Mouse (Mus musculus) cerebellum, adult 18-20 months (tissue): ENCODE data around the gene Irf3.

Experiments used
- DNase-seq, 2 experiments: peaks; one replicate each; pipeline ENCODE4 v3.0.0; 2021

The Irf3 gene

DNA sequence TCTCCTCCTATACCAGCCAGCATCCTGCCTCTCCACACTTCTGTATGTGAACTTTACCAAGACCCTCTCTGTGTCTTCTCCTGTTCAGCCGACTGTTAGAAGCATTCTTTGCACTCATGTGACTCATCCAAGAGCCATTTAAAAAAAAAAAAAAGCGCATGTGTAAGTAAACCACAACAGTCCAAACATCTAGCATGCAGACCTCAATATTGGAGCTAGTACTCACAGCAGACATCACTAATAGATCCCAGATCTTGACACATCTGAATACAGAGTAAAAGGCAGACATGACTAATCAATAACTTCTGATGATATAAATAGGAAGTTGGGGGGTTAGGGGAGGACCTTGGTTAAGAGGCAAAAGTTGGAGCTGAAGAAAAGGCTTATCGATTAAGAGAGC is 38.2 kb downstream of the Irf3 start:
- DNase-seq = no peak

DNA sequence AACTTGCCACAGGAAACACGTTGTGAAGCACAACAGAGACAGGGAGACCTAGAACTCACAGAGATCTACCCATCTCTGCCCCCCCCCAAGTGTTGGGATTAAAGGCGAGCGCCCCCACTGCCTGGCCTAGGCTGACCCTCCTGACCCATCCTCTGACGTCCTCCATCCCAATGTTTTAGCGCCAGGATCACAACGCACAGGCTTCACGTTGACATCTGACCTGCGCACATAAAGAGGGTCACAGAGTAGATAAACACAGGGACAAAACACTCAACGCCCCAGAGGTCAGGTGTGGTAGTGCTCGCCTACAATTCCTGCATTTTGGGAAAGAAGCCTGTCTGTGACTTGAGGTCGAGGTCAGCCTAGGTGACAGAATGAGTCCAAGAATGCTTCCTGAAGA is 39.3 kb downstream of the Irf3 start:
- no peak for DNase-seq

DNA sequence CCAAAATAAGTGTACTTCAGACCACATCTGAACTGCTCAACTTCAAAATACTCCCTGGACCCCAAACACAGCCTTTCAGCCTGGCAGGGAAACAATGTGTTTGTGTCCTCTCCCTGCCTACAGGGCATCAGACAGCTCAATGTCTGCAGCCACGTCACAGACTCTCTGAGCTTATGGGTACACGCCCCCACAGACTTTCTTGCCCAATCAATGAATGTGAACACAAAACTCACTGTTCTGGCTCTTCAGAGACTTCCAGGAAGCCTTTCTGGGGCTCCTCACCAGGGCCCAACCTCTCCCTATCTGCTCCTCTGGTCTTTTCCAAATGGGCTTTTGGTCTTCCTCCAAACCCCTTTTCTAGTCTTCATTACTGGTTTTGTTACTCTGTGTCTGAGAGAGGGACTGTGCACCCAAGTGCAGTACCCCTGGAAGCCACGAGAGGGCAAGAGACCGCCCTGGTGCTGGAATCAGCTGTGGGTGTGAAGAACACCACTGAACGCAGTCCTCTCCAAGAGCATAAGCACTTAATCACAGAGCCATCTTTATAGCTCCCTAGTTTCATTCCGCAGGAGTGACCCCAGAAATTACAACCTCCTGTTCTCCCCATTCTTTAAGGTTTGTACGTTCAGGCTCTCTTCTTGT is 40.4 kb downstream of the Irf3 start:
- peak; percentile 52 for DNase-seq

DNA sequence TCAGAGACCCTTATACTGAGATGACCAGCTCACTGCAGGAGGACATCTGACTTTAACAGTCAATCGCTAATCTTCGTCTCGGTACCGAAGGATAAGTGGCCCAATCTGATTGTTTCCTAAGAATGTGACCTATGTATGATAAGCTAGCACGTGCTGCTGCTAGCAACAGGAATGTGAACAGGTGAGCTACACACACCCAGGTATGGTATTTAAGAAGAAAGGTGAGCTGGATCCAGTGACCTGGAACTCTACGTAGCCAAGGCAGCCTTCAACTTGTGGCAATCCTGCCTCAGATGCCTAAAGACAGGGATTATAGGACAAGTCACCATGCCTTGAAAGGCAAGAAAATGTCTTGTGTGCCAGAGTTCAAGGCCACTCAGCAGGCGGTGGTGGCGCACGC is 41.0 kb downstream of the Irf3 start:
- no peak for DNase-seq

DNA sequence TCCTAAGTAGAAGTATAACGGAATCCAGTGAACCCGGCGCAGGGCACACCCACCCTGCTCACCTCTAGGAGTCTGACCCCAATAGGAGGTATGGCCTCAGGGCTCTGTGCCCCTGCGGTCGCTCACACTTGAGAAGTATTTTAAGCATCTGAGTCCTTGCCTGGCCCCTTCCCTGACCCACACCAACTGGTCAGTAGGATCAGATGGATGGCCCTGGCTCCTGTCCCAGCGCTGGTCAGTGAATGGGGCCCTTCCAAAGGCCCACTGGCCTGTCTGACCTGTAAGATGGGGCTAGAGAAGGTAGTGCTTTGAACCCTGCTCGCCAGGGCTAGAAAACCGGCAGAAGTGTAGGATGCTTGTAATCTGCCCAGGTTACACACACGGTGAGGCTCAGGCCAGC is 43.4 kb downstream of the Irf3 start:
- no peak for DNase-seq

DNA sequence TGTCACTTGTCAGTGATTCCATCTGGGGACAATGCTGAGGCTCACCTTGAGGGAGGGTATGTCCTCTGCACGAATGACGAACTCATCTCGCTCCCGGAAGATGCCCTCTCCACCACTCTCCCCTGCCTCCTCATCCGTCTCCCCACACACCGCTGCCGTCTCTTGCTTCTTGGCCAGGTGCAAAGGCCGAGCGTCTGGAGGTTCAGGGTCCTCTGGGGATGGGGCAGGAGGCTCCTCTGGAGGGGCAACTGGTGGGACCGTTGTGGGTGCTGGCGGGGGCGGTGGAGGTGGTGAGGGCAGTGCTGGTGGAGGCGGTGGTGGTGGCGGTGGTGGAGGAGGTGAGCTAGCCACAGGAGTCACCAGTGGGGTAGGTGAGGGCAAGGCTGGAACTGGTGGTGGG is 45.9 kb downstream of the Irf3 start:
- DNase-seq = no peak

DNA sequence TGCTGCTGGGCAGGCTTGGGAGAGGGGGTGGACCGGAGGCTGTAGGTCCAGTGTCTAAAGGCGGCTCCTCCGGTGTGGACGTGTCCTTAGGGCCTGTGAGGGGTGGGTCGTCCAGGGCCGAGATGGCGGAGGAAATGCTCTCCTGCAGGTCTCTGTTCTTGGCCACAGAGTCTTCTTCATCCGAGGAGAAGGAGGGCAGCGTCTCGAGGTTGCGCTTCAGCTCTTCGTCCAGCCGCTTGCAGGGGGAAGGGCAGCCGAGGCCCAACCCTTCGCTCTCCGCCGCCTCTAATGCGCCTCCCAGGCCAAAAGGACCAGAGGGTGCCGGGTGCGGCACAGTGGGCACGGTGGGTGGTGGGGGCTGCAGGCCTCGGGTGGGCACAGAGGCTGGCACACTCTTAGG is 48.3 kb downstream of the Irf3 start:
- DNase-seq = no peak

DNA sequence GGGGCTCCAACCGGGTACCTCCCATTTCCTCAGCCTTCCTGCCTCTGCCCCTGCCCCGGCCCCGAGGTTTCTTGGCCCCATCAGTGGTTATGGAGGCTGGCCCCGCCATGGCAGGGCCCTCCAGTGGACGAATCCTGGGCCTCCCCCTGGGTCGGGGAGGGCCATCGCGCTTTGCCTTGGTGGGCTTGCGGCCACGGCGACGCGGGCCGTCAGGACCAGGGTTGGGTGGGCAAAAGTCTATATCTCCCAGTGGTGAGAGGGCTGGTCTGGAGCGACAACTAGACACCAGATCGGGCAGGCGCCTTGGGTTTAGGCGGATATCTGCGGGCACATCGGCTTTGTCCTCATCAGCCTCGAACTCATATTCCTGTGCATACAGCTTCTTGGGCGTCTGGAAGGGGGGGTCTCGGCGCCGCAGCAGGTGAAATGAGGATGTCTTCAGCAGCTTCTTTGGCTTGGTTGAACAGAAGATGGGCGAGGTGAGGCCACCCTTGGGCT is 49.5 kb downstream of the Irf3 start:
- no peak for DNase-seq

DNA sequence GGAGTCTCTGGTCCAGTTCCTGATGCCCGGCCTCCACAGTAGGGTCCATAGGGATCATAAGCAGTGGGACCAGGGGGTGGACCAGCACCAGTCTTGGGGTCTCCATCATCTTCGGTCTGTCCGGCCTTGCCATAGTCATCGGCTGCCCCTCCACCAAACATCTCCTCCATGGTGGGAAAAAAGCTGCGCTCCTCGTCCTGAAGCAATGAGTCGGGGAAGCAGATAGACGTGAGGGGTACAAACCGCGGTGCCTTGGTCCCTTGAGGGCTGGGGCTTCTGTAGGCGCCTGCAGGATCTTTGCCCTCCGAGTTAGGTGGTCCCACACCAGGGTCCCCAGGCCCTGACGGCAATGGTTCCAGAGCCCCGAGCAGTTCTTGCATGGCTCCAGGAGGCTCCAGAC is 50.0 kb downstream of the Irf3 start:
- DNase-seq = no peak

DNA sequence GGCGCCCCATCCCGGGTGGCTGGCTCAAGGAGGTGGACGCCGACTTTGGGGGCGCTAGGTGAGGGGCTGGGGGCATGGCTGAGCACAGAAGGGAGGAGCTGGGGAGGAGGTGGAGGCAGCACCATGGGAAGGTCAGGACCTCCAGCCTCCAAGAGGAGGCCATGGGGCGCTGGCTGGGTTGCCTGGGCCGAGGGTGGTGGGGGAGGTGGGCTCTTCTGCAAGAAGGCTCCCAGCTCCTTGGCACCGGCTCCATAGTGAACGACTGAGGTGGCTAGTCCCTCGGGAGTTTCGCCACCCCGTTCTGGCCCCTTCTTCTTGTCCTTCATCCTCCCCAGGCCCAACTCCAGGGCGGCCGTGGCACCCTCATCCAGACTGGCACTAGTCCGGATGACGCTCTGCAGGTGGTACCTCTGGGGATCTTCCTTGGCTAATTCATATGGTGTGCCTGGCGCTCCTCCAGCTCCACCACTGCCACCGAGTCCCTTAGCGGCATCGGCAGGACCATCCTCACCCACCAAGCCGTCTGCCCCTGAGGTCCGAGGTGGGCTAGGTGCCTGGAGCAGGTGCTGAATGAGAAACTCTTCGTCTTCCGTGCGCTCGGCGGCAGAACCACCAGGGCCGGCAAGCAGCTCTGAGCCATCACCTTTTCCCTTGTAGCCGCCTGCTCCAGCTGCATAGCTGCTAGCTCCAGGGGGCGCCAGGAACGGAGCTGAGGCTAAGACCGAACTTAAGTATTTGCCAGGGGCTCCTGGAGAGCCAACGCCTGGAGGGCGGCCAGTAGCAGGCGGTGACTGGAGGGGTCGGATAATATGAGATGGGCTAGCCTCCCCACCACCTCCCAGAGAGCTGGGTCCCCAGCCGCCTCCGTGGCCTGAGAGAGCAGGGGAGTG is 50.8 kb downstream of the Irf3 start:
- peak in 1 of 2 experiments; percentile 40 for DNase-seq

DNA sequence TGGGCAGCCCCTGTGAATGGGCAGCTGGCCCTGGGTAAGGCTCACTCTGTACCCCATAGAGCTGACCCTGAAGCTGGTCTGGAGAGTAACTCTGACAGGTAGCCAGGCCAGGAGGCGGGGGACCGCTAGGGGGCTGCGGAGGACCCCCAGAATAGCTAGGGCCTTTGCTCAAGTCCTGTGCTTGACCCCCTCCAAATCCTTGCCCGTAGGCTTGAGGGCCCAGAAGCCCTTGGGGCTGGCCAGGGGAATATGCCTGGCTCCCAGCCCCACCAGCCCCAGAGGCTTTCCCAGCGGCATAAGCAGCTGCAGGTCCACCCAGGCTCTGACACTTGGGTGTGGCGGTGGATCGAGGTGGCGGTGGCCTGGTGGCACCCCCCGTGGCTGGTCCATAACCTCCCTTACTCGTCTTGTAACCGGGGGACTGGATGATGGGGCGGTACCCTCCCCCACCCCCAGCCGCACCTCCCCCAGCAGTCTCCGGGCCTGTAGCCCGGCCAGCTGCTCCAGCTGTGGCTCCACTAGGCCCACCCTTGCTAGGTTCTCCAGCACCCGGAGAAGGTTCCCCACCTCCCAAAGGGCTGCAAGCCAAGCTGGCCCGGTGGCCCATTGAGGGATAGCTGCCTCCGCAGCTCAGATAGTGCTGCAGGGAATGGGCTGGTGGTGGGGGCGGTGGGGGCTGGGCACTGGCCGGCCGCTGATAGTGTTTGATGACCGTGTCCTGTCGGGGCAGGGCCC is 51.6 kb downstream of the Irf3 start:
- no peak for DNase-seq

DNA sequence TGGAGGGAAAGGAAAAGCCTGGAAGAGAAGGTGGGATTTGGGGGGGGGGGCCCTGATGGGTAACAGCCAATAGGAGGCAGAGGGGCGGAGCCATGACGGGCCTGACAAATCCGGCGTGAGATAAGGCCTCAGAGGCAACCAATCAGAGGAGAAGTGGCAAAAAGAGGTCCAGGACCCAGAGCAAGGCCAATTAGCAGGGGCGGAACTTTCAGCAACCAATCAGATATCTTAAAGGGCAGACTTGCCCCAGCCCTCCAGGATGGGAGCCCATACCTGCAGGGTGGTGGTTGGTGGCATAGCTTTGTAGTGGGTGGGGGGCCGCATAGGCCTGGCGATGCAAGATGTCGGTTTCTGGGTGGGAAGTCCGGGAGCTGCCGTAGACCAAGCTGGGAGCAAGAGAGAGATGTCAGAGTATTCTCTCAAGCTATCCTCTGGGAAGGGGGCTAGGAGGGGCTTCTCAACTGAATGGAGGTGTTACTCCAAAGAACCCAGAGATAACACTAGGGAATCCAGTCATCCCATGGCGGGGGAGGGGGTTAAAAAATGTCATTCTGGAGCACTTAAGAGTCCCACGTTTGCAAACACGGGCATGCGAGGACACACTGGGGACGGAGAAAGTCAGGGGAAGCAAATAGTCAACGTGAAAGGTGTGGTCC is 53.6 kb downstream of the Irf3 start:
- peak; percentile 73 to 84 for DNase-seq

DNA sequence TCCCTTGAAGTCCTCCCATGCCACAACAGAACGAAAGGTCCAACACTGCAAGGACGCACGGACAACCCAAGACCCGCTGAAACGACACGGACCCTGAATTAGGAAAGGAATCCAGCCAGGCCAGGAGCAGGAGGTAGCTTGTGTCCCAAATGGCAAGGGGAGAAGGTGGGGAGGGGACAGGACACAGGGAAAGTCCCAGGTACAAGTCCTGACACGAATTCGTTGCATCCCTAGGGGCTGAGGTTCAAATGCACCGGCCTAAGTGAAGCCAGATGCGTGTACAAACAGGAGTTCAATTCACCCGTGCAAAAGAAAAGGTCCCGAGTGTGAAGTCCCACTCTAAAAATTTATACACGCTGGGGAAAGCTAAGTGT is 54.1 kb downstream of the Irf3 start:
- DNase-seq = peak in 1 of 2 experiments; percentile 20
